In genomic region chr11:52299687-52300086, GRCm38 (mm10) we compare ENCODE assay signal across 17 mouse cellular contexts. TPM values are rescaled to one million over a fixed set of nuclear protein-coding genes. Genes with fewer than 3 reads are reported as not detected.
DNase-seq lines count a peak whose midpoint lies in the region; ATAC-seq and TF ChIP-seq lines count a peak whose summit lies in the region.
"Had no signal": no experiment of that assay in that cellular context is flagged by ENCODE, and none has a peak within 500 bp of the region (broad histone marks: within the 10 kb centered on the region; RNA-seq: fewer than 3 reads in every experiment).

No protein-coding gene starts in this region.

- no peak for ATAC-seq in midbrain, embryonic 15.5 days (replicated peaks)
- ATAC-seq in megakaryocyte progenitor cell, adult 5-6 weeks (replicated peaks; ENCODE audit: poor library complexity), result no peak
- ATAC-seq in liver, postnatal 0 days, result no peak

- H3K27me3 ChIP-seq in midbrain, embryonic 10.5 days (ENCODE audit: low read depth, poor library complexity, severe bottlenecking), result peaks cover 3% of the 10 kb centered on the region
- no peaks in the 10 kb centered on the region for H3K27me3 ChIP-seq in midbrain, embryonic 15.5 days (replicated peaks)
- peaks cover 3% of the 10 kb centered on the region; the same call in 1 of the 2 replicates for H3K27me3 ChIP-seq in hindbrain, embryonic 10.5 days (ENCODE audit: insufficient read depth, poor library complexity, severe bottlenecking)
- H3K27me3 ChIP-seq in liver, postnatal 0 days (ENCODE audit: insufficient read depth, low read length), result no peaks in the 10 kb centered on the region
- H3K27me3 ChIP-seq: embryonic facial prominence, embryonic 13.5 days; lung, embryonic 15.5 days; neural tube, embryonic 12.5 days had no signal

- no peak overlapping the region for H3K9ac ChIP-seq in midbrain, embryonic 15.5 days
- H3K9ac ChIP-seq in liver, postnatal 0 days (replicated peaks), result no peak overlapping the region
- H3K9ac ChIP-seq: embryonic facial prominence, embryonic 13.5 days; lung, embryonic 15.5 days; neural tube, embryonic 12.5 days had no signal

- no peak for TF ChIP-seq CTCF in liver, postnatal 0 days (IDR thresholded peaks at IDR 0.05; ENCODE audit: low read depth)

- no peaks in the 10 kb centered on the region for H3K36me3 ChIP-seq in midbrain, embryonic 10.5 days
- no peaks in the 10 kb centered on the region for H3K36me3 ChIP-seq in midbrain, embryonic 15.5 days (replicated peaks)
- no peaks in the 10 kb centered on the region for H3K36me3 ChIP-seq in hindbrain, embryonic 10.5 days
- no peaks in the 10 kb centered on the region for H3K36me3 ChIP-seq in liver, postnatal 0 days (replicated peaks; ENCODE audit: insufficient read depth, low read length)
- H3K36me3 ChIP-seq: embryonic facial prominence, embryonic 13.5 days; lung, embryonic 15.5 days; neural tube, embryonic 12.5 days had no signal

- 64% methylated on average over 7 of the region's 7 CpGs for WGBS in midbrain, embryonic 10.5 days
- WGBS in midbrain, embryonic 15.5 days, result 72% methylated on average over 7 of the region's 7 CpGs
- WGBS in hindbrain, embryonic 10.5 days, result 72% methylated on average over 7 of the region's 7 CpGs
- WGBS in liver, postnatal 0 days (ENCODE audit: insufficient replicate concordance), result 55% methylated on average over 7 of the region's 7 CpGs

- no peak overlapping the region for H3K4me2 ChIP-seq in midbrain, embryonic 15.5 days
- no peak overlapping the region for H3K4me2 ChIP-seq in liver, postnatal 0 days (ENCODE audit: low read depth, low read length)
- H3K4me2 ChIP-seq: embryonic facial prominence, embryonic 13.5 days; lung, embryonic 15.5 days; midbrain, embryonic 11.5 days; neural tube, embryonic 12.5 days had no signal

- no peak overlapping the region for H3K4me3 ChIP-seq in midbrain, embryonic 10.5 days
- H3K4me3 ChIP-seq in midbrain, embryonic 15.5 days, result no peak overlapping the region
- H3K4me3 ChIP-seq in hindbrain, embryonic 10.5 days, result no peak overlapping the region
- no peak overlapping the region for H3K4me3 ChIP-seq in liver, postnatal 0 days (ENCODE audit: low read depth, low read length)
- H3K4me3 ChIP-seq: embryonic facial prominence, embryonic 13.5 days; lung, embryonic 15.5 days; neural tube, embryonic 12.5 days had no signal

- peak overlapping the region; percentile 13; the same call in 1 of the 2 replicates for H3K27ac ChIP-seq in midbrain, embryonic 10.5 days (replicated peaks)
- no peak overlapping the region for H3K27ac ChIP-seq in midbrain, embryonic 15.5 days
- no peak overlapping the region; the same call in 1 of the 2 replicates for H3K27ac ChIP-seq in hindbrain, embryonic 10.5 days
- H3K27ac ChIP-seq in liver, postnatal 0 days (ENCODE audit: low read depth), result no peak overlapping the region
- H3K27ac ChIP-seq: embryonic facial prominence, embryonic 13.5 days; kidney, postnatal 0 days; lung, embryonic 15.5 days; neural tube, embryonic 12.5 days had no signal

- peaks cover 10% of the 10 kb centered on the region for H3K4me1 ChIP-seq in midbrain, embryonic 10.5 days
- no peaks in the 10 kb centered on the region for H3K4me1 ChIP-seq in midbrain, embryonic 15.5 days
- peaks cover 10% of the 10 kb centered on the region for H3K4me1 ChIP-seq in hindbrain, embryonic 10.5 days (replicated peaks)
- no peaks in the 10 kb centered on the region for H3K4me1 ChIP-seq in liver, postnatal 0 days (ENCODE audit: insufficient read depth)
- H3K4me1 ChIP-seq: embryonic facial prominence, embryonic 13.5 days; lung, embryonic 15.5 days; neural tube, embryonic 12.5 days had no signal

- H3K9me3 ChIP-seq in midbrain, embryonic 10.5 days (replicated peaks), result no peaks in the 10 kb centered on the region
- no peaks in the 10 kb centered on the region for H3K9me3 ChIP-seq in midbrain, embryonic 15.5 days
- H3K9me3 ChIP-seq in hindbrain, embryonic 10.5 days, result no peaks in the 10 kb centered on the region
- H3K9me3 ChIP-seq in liver, postnatal 0 days (ENCODE audit: low read length), result no peaks in the 10 kb centered on the region
- H3K9me3 ChIP-seq: embryonic facial prominence, embryonic 13.5 days; lung, embryonic 15.5 days; neural tube, embryonic 12.5 days had no signal

- no peak for TF ChIP-seq EP300 in liver, postnatal 0 days (IDR thresholded peaks at IDR 0.05; ENCODE audit: low read depth)

- DNase-seq in midbrain, embryonic 10.5 days (ENCODE audit: low spot score), result no peak
- DNase-seq in MN1 (ENCODE audit: low spot score), result peak; percentile 58
- DNase-seq in natural killer cell, adult 2 months (ENCODE audit: low spot score in 2 of 2), result peak; percentile 86 to 93
- peak; percentile 79 to 90 for DNase-seq in thymus, postnatal 36 days
- DNase-seq in hindbrain, embryonic 10.5 days (ENCODE audit: low spot score), result no peak
- no peak for DNase-seq in liver, postnatal 0 days
- DNase-seq: adrenal gland, postnatal 10 days; cerebellum, postnatal 25 days; heart, postnatal 10 days; retina, postnatal 1 day had no signal

RNA-seq across cellular contexts. Expression of gene Tcf7, which starts 16.9 kb away (rescaled TPM):
- 8.0 and 10.6 TPM in 2 replicates for polyA plus RNA-seq in midbrain, embryonic 10.5 days (2016; fragmentation: Nextera tagmentation; extraction: Ambion mirVana)
- 5.1 and 5.5 TPM in 2 replicates for polyA plus RNA-seq in midbrain, embryonic 15.5 days (2015; fragmentation: Nextera tagmentation; extraction: Ambion mirVana)
- total RNA-seq in megakaryocyte progenitor cell, adult 5-6 weeks (2015), result 1.0 and 2.6 TPM in 2 replicates
- 0.64 TPM in 1 of 2 replicates, not detected in the other for total RNA-seq in megakaryocyte progenitor cell, adult 5-6 weeks (2017)
- 9.3 and 10.8 TPM in 2 replicates for polyA plus RNA-seq in hindbrain, embryonic 10.5 days (2016; fragmentation: Nextera tagmentation; extraction: Ambion mirVana)
- polyA plus RNA-seq in liver, postnatal 0 days (2015; fragmentation: Nextera tagmentation; extraction: Ambion mirVana), result 1.4 and 1.5 TPM in 2 replicates

Comparison
In these comparisons a context has a peak if more than half of its experiments do, and no peak if none do; other contexts are left out.
1. DNase-seq: peak in MN1 (single experiment), natural killer cell, adult 2 months (2 of 2) and thymus, postnatal 36 days (2 of 2); none in midbrain, embryonic 10.5 days (single experiment), hindbrain, embryonic 10.5 days (single experiment) and liver, postnatal 0 days (single experiment).